Mouse (Mus musculus): ENCODE results near the gene Ripor1. TPM values are rescaled to one million over a fixed set of nuclear protein-coding genes. Genes with fewer than 3 reads are reported as not detected.

Ripor1 gene
- polyA plus RNA-seq, 1 experiment = 54.8 TPM

DNA sequence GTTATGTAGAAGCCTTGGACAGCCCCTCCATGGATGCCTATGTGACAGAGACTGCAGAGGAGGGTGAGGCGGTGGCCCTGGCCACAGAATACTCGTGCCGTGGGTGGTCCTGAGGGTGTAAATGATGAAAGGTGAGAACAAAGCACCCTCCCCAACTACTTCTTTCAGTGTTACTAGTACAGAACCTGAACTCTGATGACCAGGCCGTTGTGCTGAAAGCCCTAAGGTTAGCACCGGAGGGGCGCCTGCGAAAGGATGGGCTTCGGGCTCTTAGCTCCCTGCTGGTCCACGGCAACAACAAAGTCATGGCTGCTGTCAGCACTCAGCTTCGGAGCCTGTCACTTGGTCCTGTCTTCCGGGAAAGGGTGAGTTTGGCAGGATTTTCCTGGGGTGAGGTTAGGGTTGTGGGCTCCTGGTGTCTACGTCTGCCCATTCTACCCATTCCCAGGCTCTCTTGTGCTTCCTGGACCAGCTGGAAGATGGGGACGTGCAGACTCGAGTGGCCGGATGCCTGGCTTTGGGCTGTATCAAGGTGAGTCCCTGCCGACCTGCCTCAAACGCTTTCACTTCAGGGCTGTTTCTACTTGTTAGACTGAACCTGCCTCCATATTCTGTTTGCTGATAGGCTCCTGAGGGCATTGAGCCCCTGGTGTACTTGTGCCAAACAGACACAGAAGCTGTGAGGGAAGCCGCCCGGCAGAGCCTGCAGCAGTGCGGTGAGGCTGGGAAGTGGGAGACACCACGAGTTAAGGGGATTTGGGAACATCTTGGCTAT, 16.1 kb downstream of the Ripor1 start:
- peaks cover 5% of the 10 kb centered on the region; the same call in 1 of the 2 replicates for H3K36me3 ChIP-seq (ENCODE audit: control insufficient read depth, insufficient read depth, low read length)
- TF ChIP-seq POLR2A (IDR thresholded peaks at IDR 0.05; ENCODE audit: low read depth, low read length) (no peak), CTCF (conservative IDR thresholded peaks at IDR 0.05; ENCODE audit: insufficient read depth, insufficient read length, low read depth, low read length) (no peak)
- 0 out of 2 replicates have a peak, but pooled peaks cover 4% of the 10 kb centered on the region for H3K4me1 ChIP-seq (ENCODE audit: control insufficient read depth, insufficient read depth, low read length)
- WGBS = 88% methylated on average over 21 of the region's 21 CpGs
- H3K27me3 ChIP-seq (replicated peaks; ENCODE audit: control insufficient read depth, insufficient read depth, low read length) = no peaks in the 10 kb centered on the region
- H3K4me3 ChIP-seq (ENCODE audit: insufficient read depth, low read depth, low read length) = no peak overlapping the region
- no peak overlapping the region for H3K27ac ChIP-seq (ENCODE audit: insufficient read depth, low read depth, low read length)
- no peak for DNase-seq

GRCm38 (mm10) chr8:105621841-105622240, 16.8 kb downstream of the Ripor1 start:
- H3K4me3 ChIP-seq (ENCODE audit: insufficient read depth, low read depth, low read length) = no peak overlapping the region
- DNase-seq = no peak
- H3K36me3 ChIP-seq (ENCODE audit: control insufficient read depth, insufficient read depth, low read length) = peaks cover 5% of the 10 kb centered on the region; the same call in 1 of the 2 replicates
- H3K27me3 ChIP-seq (replicated peaks; ENCODE audit: control insufficient read depth, insufficient read depth, low read length) = no peaks in the 10 kb centered on the region
- no peak overlapping the region for H3K27ac ChIP-seq (ENCODE audit: insufficient read depth, low read depth, low read length)
- TF ChIP-seq POLR2A (IDR thresholded peaks at IDR 0.05; ENCODE audit: low read depth, low read length) = no peak
- TF ChIP-seq CTCF (conservative IDR thresholded peaks at IDR 0.05; ENCODE audit: insufficient read depth, insufficient read length, low read depth, low read length) = no peak
- H3K4me1 ChIP-seq (ENCODE audit: control insufficient read depth, insufficient read depth, low read length) = 0 out of 2 replicates have a peak, but pooled peaks cover 4% of the 10 kb centered on the region
- 41% methylated on average over 4 of the region's 4 CpGs for WGBS

- 0 out of 2 replicates have a peak, but pooled peaks cover 4% of the 10 kb centered on the region for H3K4me1 ChIP-seq (ENCODE audit: control insufficient read depth, insufficient read depth, low read length)
- no peak overlapping the region for H3K4me3 ChIP-seq (ENCODE audit: insufficient read depth, low read depth, low read length)
- no peaks in the 10 kb centered on the region for H3K27me3 ChIP-seq (replicated peaks; ENCODE audit: control insufficient read depth, insufficient read depth, low read length)
- WGBS = 2% methylated on average over 8 of the region's 8 CpGs
- TF ChIP-seq CTCF (conservative IDR thresholded peaks at IDR 0.05; ENCODE audit: insufficient read depth, insufficient read length, low read depth, low read length) (peak; percentile 99; the same call in 1 of the 2 replicates), POLR2A (IDR thresholded peaks at IDR 0.05; ENCODE audit: low read depth, low read length) (no peak)
- peaks cover 5% of the 10 kb centered on the region; the same call in 1 of the 2 replicates for H3K36me3 ChIP-seq (ENCODE audit: control insufficient read depth, insufficient read depth, low read length)
- DNase-seq = peak; percentile 97
- peak overlapping the region; percentile 13; the same call in 1 of the 2 replicates for H3K27ac ChIP-seq (ENCODE audit: insufficient read depth, low read depth, low read length)
Measured at GRCm38 (mm10) chr8:105622421-105622920, 17.4 kb downstream of the Ripor1 start.

DNA sequence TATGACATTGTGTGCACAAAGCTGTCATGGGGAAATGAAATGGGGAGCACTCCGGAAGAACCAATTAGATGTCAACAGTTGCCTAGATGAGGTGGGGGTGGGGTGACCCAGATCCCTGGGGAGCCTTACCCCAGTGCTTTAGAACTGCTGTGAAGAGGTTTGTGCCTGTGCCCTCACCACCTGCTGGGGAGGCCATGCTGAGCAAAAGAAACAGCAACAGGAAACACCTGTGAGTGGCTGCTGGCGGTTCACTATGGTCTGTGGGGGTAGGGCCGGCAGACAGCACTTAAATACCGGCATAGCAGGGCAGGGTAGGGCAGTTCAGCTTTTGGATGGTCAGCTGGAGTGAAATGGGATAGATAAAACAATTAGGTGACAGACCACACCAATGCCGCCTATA, 18.1 kb downstream of the Ripor1 start:
- peaks cover 3% of the 10 kb centered on the region; the same call in 1 of the 2 replicates for H3K36me3 ChIP-seq (ENCODE audit: control insufficient read depth, insufficient read depth, low read length)
- 26% methylated on average over 5 of the region's 5 CpGs for WGBS
- H3K4me1 ChIP-seq (ENCODE audit: control insufficient read depth, insufficient read depth, low read length) = 0 out of 2 replicates have a peak, but pooled peaks cover 4% of the 10 kb centered on the region
- peak overlapping the region; percentile 13; the same call in 1 of the 2 replicates for H3K27ac ChIP-seq (ENCODE audit: insufficient read depth, low read depth, low read length)
- no peak overlapping the region for H3K4me3 ChIP-seq (ENCODE audit: insufficient read depth, low read depth, low read length)
- DNase-seq = peak; percentile 28
- TF ChIP-seq POLR2A (IDR thresholded peaks at IDR 0.05; ENCODE audit: low read depth, low read length) (no peak), CTCF (conservative IDR thresholded peaks at IDR 0.05; ENCODE audit: insufficient read depth, insufficient read length, low read depth, low read length) (no peak)
- H3K27me3 ChIP-seq (replicated peaks; ENCODE audit: control insufficient read depth, insufficient read depth, low read length) = no peaks in the 10 kb centered on the region

- TF ChIP-seq POLR2A (IDR thresholded peaks at IDR 0.05; ENCODE audit: low read depth, low read length) (no peak), CTCF (conservative IDR thresholded peaks at IDR 0.05; ENCODE audit: insufficient read depth, insufficient read length, low read depth, low read length) (no peak)
- Histone ChIP-seq H3K27ac (ENCODE audit: insufficient read depth, low read depth, low read length) (peak overlapping the region; percentile 32), H3K4me1 (ENCODE audit: control insufficient read depth, insufficient read depth, low read length) (0 out of 2 replicates have a peak, but pooled peaks cover 4% of the 10 kb centered on the region), H3K27me3 (replicated peaks; ENCODE audit: control insufficient read depth, insufficient read depth, low read length) (no peaks in the 10 kb centered on the region), H3K36me3 (ENCODE audit: control insufficient read depth, insufficient read depth, low read length) (peaks cover 1% of the 10 kb centered on the region; the same call in 1 of the 2 replicates), H3K4me3 (ENCODE audit: insufficient read depth, low read depth, low read length) (no peak overlapping the region)
- no peak for DNase-seq
- WGBS = 52% methylated on average over 7 of the region's 7 CpGs
Measured at GRCm38 (mm10) chr8:105623679-105624245, 18.7 kb downstream of the Ripor1 start.

GRCm38 (mm10) chr8:105624401-105624800, 19.3 kb downstream of the Ripor1 start:
- no peak for DNase-seq

More at GRCm38 (mm10) chr8:105624401-105624800, 19.3 kb downstream of the Ripor1 start:
- H3K36me3 ChIP-seq (ENCODE audit: control insufficient read depth, insufficient read depth, low read length) = peaks cover 1% of the 10 kb centered on the region; the same call in 1 of the 2 replicates
- 51% methylated on average over 3 of the region's 3 CpGs for WGBS
- TF ChIP-seq CTCF (conservative IDR thresholded peaks at IDR 0.05; ENCODE audit: insufficient read depth, insufficient read length, low read depth, low read length) (no peak), POLR2A (IDR thresholded peaks at IDR 0.05; ENCODE audit: low read depth, low read length) (no peak)
- H3K27ac ChIP-seq (ENCODE audit: insufficient read depth, low read depth, low read length) = no peak overlapping the region
- H3K27me3 ChIP-seq (replicated peaks; ENCODE audit: control insufficient read depth, insufficient read depth, low read length) = no peaks in the 10 kb centered on the region
- H3K4me3 ChIP-seq (ENCODE audit: insufficient read depth, low read depth, low read length) = no peak overlapping the region
- 0 out of 2 replicates have a peak, but pooled peaks cover 4% of the 10 kb centered on the region for H3K4me1 ChIP-seq (ENCODE audit: control insufficient read depth, insufficient read depth, low read length)
